Mouse (Mus musculus) intestine, embryonic 16.5 days (tissue): ENCODE measurements around the gene Rras2. TPM values are rescaled to one million over a fixed set of nuclear protein-coding genes. Genes with fewer than 3 reads are reported as not detected.

ENCODE experiments used
- ATAC-seq: fragments of 200-750 bp; cut with Nextera tagmentation; 2 replicates; pipeline ENCODE4 v1.8.0; 2017; ENCODE audit warnings: moderate TSS enrichment, moderate library complexity
- H3K27ac ChIP-seq: fragments of 300-500 bp; sonication (generic); 2 replicates; pipeline ENCODE4 v1.5.1; 2014; ENCODE audit warnings: mild to moderate bottlenecking, low read length
- H3K27me3 ChIP-seq: fragments of 300-500 bp; sonication (generic); replicated peaks from 2 replicates; pipeline ENCODE4 v1.6.1; 2014; ENCODE audit warnings: low read length, control low read depth, mixed read lengths; ENCODE audit not compliant: control insufficient read depth, insufficient read depth
- H3K36me3 ChIP-seq: fragments of 300-500 bp; sonication (generic); 2 replicates; pipeline ENCODE4 v1.6.1; 2014; ENCODE audit warnings: low read length, control low read depth; ENCODE audit not compliant: control insufficient read depth, insufficient read depth
- H3K4me1 ChIP-seq: fragments of 300-500 bp; sonication (generic); 2 replicates; pipeline ENCODE4 v1.6.1; 2014; ENCODE audit warnings: low read length, control low read depth, mixed read lengths; ENCODE audit not compliant: control insufficient read depth, insufficient read depth
- H3K4me2 ChIP-seq: fragments of 300-500 bp; sonication (generic); 2 replicates; pipeline ENCODE4 v1.6.1; 2014; ENCODE audit warnings: low read depth, low read length, control low read depth
- H3K4me3 ChIP-seq: fragments of 300-500 bp; sonication (generic); 2 replicates; pipeline ENCODE4 v1.5.1; 2014; ENCODE audit warnings: mild to moderate bottlenecking, low read length
- H3K9ac ChIP-seq: fragments of 300-500 bp; sonication (generic); 2 replicates; pipeline ENCODE4 v1.6.1; 2014; ENCODE audit warnings: low read depth, low read length
- H3K9me3 ChIP-seq: fragments of 300-500 bp; sonication (generic); 2 replicates; pipeline ENCODE4 v1.6.1; 2016; ENCODE audit warnings: low read length, control low read depth; ENCODE audit not compliant: control insufficient read depth
- whole genome bisulfite sequencing: fragments of 180-500 bp; shearing (Covaris S2); extraction: QIAGEN DNeasy Blood & Tissue Kit; methylation state at CpG from one replicate; pipeline ENCODE4 v1.1.7; 2014; 5-methylcytosine and 5-hydroxymethylcytosine counted together
- polyA plus RNA-seq: library from polyadenylated mRNA; unstranded; fragments of >200 nt; fragmentation: Nextera tagmentation; extraction: Ambion mirVana; gene quantifications from 2 replicates; pipeline ENCODE4 v1.2.1, GENCODE M21; 2015

The Rras2 gene
- polyA plus RNA-seq, 1 experiment from 2014 or later = 20.6 TPM

DNA sequence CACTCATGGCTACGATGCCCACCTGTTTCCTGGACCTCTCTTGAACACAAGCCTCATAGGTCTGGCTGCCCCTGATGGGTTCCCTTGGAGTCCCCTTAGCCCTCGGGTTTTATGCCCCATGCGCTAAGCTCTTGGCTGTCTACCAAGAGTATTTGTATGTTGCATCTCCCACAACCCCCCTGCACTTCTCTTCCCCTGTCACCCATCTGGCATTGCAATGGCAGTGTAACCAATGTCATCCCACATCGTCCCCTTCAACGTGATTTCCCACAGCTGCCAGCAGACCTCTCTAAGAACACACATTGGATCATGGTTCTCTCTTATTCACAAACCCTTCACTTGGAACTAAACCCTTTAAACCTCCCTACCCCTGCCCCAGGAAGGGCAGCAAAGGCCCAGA lies 112.1 kb downstream of the Rras2 start:
- no peaks in the 10 kb centered on the region for H3K36me3 ChIP-seq
- H3K9ac ChIP-seq = no peak overlapping the region
- peaks cover 2% of the 10 kb centered on the region; the same call in 1 of the 2 replicates for H3K27me3 ChIP-seq
- WGBS = 81% methylated on average over 5 of the region's 5 CpGs
- no peak overlapping the region for H3K4me2 ChIP-seq
- no peak overlapping the region for H3K27ac ChIP-seq
- no peak for ATAC-seq
- no peaks in the 10 kb centered on the region for H3K4me1 ChIP-seq
- no peaks in the 10 kb centered on the region for H3K9me3 ChIP-seq
- no peak overlapping the region for H3K4me3 ChIP-seq

- ATAC-seq = no peak
- Histone ChIP-seq H3K27ac (no peak overlapping the region), H3K4me2 (no peak overlapping the region), H3K9ac (no peak overlapping the region), H3K4me1 (no peaks in the 10 kb centered on the region), H3K9me3 (no peaks in the 10 kb centered on the region), H3K27me3 (peaks cover 2% of the 10 kb centered on the region; the same call in 1 of the 2 replicates), H3K36me3 (no peaks in the 10 kb centered on the region), H3K4me3 (no peak overlapping the region)
- WGBS = 28% methylated on average over 5 of the region's 5 CpGs
Observed at GRCm38 (mm10) chr7:114004171-114004570, 113.4 kb downstream of the Rras2 start.

- no peak overlapping the region for H3K4me2 ChIP-seq
- 0 out of 2 replicates have a peak, but pooled peaks cover 2% of the 10 kb centered on the region for H3K4me1 ChIP-seq
- no peaks in the 10 kb centered on the region for H3K9me3 ChIP-seq
- H3K36me3 ChIP-seq = no peaks in the 10 kb centered on the region
- no peak overlapping the region for H3K27ac ChIP-seq
- H3K9ac ChIP-seq = no peak overlapping the region
- no peaks in the 10 kb centered on the region for H3K27me3 ChIP-seq
- ATAC-seq = peak; percentile 52; the same call in 1 of the 2 replicates
- no peak overlapping the region for H3K4me3 ChIP-seq
- WGBS = 65% methylated on average over 7 of the region's 7 CpGs
Observed at GRCm38 (mm10) chr7:113997675-113998354, 119.8 kb downstream of the Rras2 start.

Other genes with a start within 250 kb of the Rras2 start
- gene Copb1, start 136.9 kb upstream of the Rras2 start, polyA plus RNA-seq = 123 and 130 TPM in 2 replicates
- 330 and 361 TPM in 2 replicates for gene Psma1, start 158.3 kb upstream of the Rras2 start, polyA plus RNA-seq